Mouse (Mus musculus): ENCODE measurements around the gene Plxdc1. TPM values are rescaled to one million over a fixed set of nuclear protein-coding genes. Genes with fewer than 3 reads are reported as not detected.

Gene Plxdc1
- polyA plus RNA-seq, 1 experiment from 2014 or later: 0.34 TPM

GRCm38 (mm10) chr11:98011716-98012115, 25.5 kb upstream of the Plxdc1 start:
- Histone ChIP-seq H3K4me1 (no peaks in the 10 kb centered on the region), H3K27ac (replicated peaks) (no peak overlapping the region), H3K36me3 (peaks cover 72% of the 10 kb centered on the region), H3K4me2 (replicated peaks) (no peak overlapping the region), H3K9ac (replicated peaks) (no peak overlapping the region), H3K27me3 (no peaks in the 10 kb centered on the region), H3K9me3 (no peaks in the 10 kb centered on the region), H3K4me3 (no peak overlapping the region)
- no peak for ATAC-seq (ENCODE audit: low FRiP score, low read depth)
- WGBS: 61% methylated on average over 9 of the region's 9 CpGs

GRCm38 (mm10) chr11:98008087-98008486, 21.8 kb upstream of the Plxdc1 start:
- Histone ChIP-seq H3K4me2 (replicated peaks) (no peak overlapping the region), H3K4me1 (peaks cover 13% of the 10 kb centered on the region), H3K27me3 (peaks cover 4% of the 10 kb centered on the region), H3K9me3 (no peaks in the 10 kb centered on the region), H3K4me3 (no peak overlapping the region), H3K27ac (replicated peaks) (no peak overlapping the region), H3K9ac (replicated peaks) (no peak overlapping the region), H3K36me3 (peaks cover 65% of the 10 kb centered on the region)
- ATAC-seq (ENCODE audit: low FRiP score, low read depth): no peak
- 87% methylated on average over 11 of the region's 11 CpGs for WGBS

GRCm38 (mm10) chr11:98005686-98006085, 19.4 kb upstream of the Plxdc1 start:
- peaks cover 35% of the 10 kb centered on the region for H3K4me1 ChIP-seq
- no peak overlapping the region for H3K27ac ChIP-seq (replicated peaks)
- peaks cover 28% of the 10 kb centered on the region for H3K27me3 ChIP-seq
- no peak overlapping the region for H3K4me3 ChIP-seq
- 85% methylated on average over 10 of the region's 10 CpGs for WGBS
- H3K9me3 ChIP-seq: no peaks in the 10 kb centered on the region
- no peak overlapping the region for H3K9ac ChIP-seq (replicated peaks)
- no peak overlapping the region for H3K4me2 ChIP-seq (replicated peaks)
- no peak for ATAC-seq (ENCODE audit: low FRiP score, low read depth)
- H3K36me3 ChIP-seq: peaks cover 55% of the 10 kb centered on the region

- H3K27ac ChIP-seq (replicated peaks): no peak overlapping the region
- H3K4me1 ChIP-seq: peaks cover 38% of the 10 kb centered on the region
- no peak overlapping the region for H3K4me2 ChIP-seq (replicated peaks)
- peaks cover 50% of the 10 kb centered on the region for H3K36me3 ChIP-seq
- H3K9ac ChIP-seq (replicated peaks): no peak overlapping the region
- ATAC-seq (ENCODE audit: low FRiP score, low read depth): no peak
- H3K9me3 ChIP-seq: no peaks in the 10 kb centered on the region
- 39% methylated on average over 13 of the region's 13 CpGs for WGBS
- no peak overlapping the region for H3K4me3 ChIP-seq
- H3K27me3 ChIP-seq: peaks cover 33% of the 10 kb centered on the region
Measured at GRCm38 (mm10) chr11:98005076-98005475, 18.8 kb upstream of the Plxdc1 start.

- Histone ChIP-seq H3K4me3 (no peak overlapping the region), H3K36me3 (peaks cover 41% of the 10 kb centered on the region), H3K9me3 (no peaks in the 10 kb centered on the region), H3K27me3 (peaks cover 33% of the 10 kb centered on the region), H3K4me2 (replicated peaks) (no peak overlapping the region), H3K27ac (replicated peaks) (no peak overlapping the region), H3K4me1 (peaks cover 38% of the 10 kb centered on the region), H3K9ac (replicated peaks) (no peak overlapping the region)
- ATAC-seq (ENCODE audit: low FRiP score, low read depth): no peak
- 80% methylated on average over 8 of the region's 8 CpGs for WGBS
Measured at GRCm38 (mm10) chr11:98004161-98004560, 17.9 kb upstream of the Plxdc1 start.

- H3K4me3 ChIP-seq: no peak overlapping the region
- peaks cover 33% of the 10 kb centered on the region for H3K27me3 ChIP-seq
- no peak for ATAC-seq (ENCODE audit: low FRiP score, low read depth)
- H3K36me3 ChIP-seq: peaks cover 37% of the 10 kb centered on the region
- H3K27ac ChIP-seq (replicated peaks): no peak overlapping the region
- no peaks in the 10 kb centered on the region for H3K9me3 ChIP-seq
- no peak overlapping the region for H3K9ac ChIP-seq (replicated peaks)
- 41% methylated on average over 17 of the region's 17 CpGs for WGBS
- H3K4me2 ChIP-seq (replicated peaks): peak overlapping the region; percentile 26
- peaks cover 38% of the 10 kb centered on the region for H3K4me1 ChIP-seq
Measured at GRCm38 (mm10) chr11:98003171-98003671, 17.0 kb upstream of the Plxdc1 start.

GRCm38 (mm10) chr11:98002627-98003026, 16.4 kb upstream of the Plxdc1 start:
- Histone ChIP-seq H3K27me3 (peaks cover 36% of the 10 kb centered on the region), H3K4me3 (no peak overlapping the region), H3K27ac (replicated peaks) (no peak overlapping the region), H3K9me3 (no peaks in the 10 kb centered on the region), H3K36me3 (peaks cover 32% of the 10 kb centered on the region), H3K9ac (replicated peaks) (no peak overlapping the region), H3K4me2 (replicated peaks) (peak overlapping the region; percentile 26), H3K4me1 (peaks cover 38% of the 10 kb centered on the region)
- ATAC-seq (ENCODE audit: low FRiP score, low read depth): no peak
- 7% methylated on average over 12 of the region's 12 CpGs for WGBS

- Histone ChIP-seq H3K4me3 (no peak overlapping the region), H3K27me3 (peaks cover 36% of the 10 kb centered on the region)
- 57% methylated on average over 6 of the region's 6 CpGs for WGBS
Measured at GRCm38 (mm10) chr11:98001986-98002385, 15.7 kb upstream of the Plxdc1 start.

GRCm38 (mm10) chr11:98001351-98001824, 15.1 kb upstream of the Plxdc1 start:
- WGBS: 34% methylated on average over 11 of the region's 11 CpGs
- peaks cover 36% of the 10 kb centered on the region for H3K27me3 ChIP-seq
- H3K9ac ChIP-seq (replicated peaks): no peak overlapping the region
- ATAC-seq (ENCODE audit: low FRiP score, low read depth): no peak
- no peak overlapping the region for H3K4me2 ChIP-seq (replicated peaks)
- no peak overlapping the region for H3K27ac ChIP-seq (replicated peaks)
- peaks cover 38% of the 10 kb centered on the region for H3K4me1 ChIP-seq
- H3K9me3 ChIP-seq: no peaks in the 10 kb centered on the region
- peaks cover 22% of the 10 kb centered on the region for H3K36me3 ChIP-seq
- H3K4me3 ChIP-seq: no peak overlapping the region

More at GRCm38 (mm10) chr11:98001986-98002385, 15.7 kb upstream of the Plxdc1 start:
- H3K27ac ChIP-seq (replicated peaks): no peak overlapping the region
- H3K4me2 ChIP-seq (replicated peaks): no peak overlapping the region
- H3K9ac ChIP-seq (replicated peaks): no peak overlapping the region
- peaks cover 38% of the 10 kb centered on the region for H3K4me1 ChIP-seq
- H3K9me3 ChIP-seq: no peaks in the 10 kb centered on the region
- no peak for ATAC-seq (ENCODE audit: low FRiP score, low read depth)
- peaks cover 26% of the 10 kb centered on the region for H3K36me3 ChIP-seq

- Histone ChIP-seq H3K9me3 (no peaks in the 10 kb centered on the region), H3K4me1 (peaks cover 41% of the 10 kb centered on the region), H3K9ac (replicated peaks) (no peak overlapping the region), H3K4me3 (no peak overlapping the region), H3K36me3 (peaks cover 22% of the 10 kb centered on the region), H3K4me2 (replicated peaks) (no peak overlapping the region), H3K27ac (replicated peaks) (no peak overlapping the region), H3K27me3 (peaks cover 39% of the 10 kb centered on the region)
- WGBS: 46% methylated on average over 7 of the region's 7 CpGs
- ATAC-seq (ENCODE audit: low FRiP score, low read depth): no peak
Measured at GRCm38 (mm10) chr11:98000378-98001140, 14.3 kb upstream of the Plxdc1 start.

- WGBS: 79% methylated on average over 5 of the region's 5 CpGs
- Histone ChIP-seq H3K4me2 (replicated peaks) (no peak overlapping the region), H3K36me3 (peaks cover 14% of the 10 kb centered on the region), H3K27me3 (peaks cover 47% of the 10 kb centered on the region), H3K27ac (replicated peaks) (no peak overlapping the region), H3K9ac (replicated peaks) (no peak overlapping the region), H3K4me3 (no peak overlapping the region), H3K4me1 (peaks cover 49% of the 10 kb centered on the region), H3K9me3 (no peaks in the 10 kb centered on the region)
- ATAC-seq (ENCODE audit: low FRiP score, low read depth): no peak
Measured at GRCm38 (mm10) chr11:97999748-98000147, 13.5 kb upstream of the Plxdc1 start.

- H3K4me1 ChIP-seq: peaks cover 50% of the 10 kb centered on the region
- H3K4me2 ChIP-seq (replicated peaks): no peak overlapping the region
- peaks cover 54% of the 10 kb centered on the region for H3K27me3 ChIP-seq
- H3K4me3 ChIP-seq: no peak overlapping the region
- H3K36me3 ChIP-seq: peaks cover 7% of the 10 kb centered on the region
- 74% methylated on average over 7 of the region's 7 CpGs for WGBS
- ATAC-seq (ENCODE audit: low FRiP score, low read depth): no peak
- H3K9ac ChIP-seq (replicated peaks): no peak overlapping the region; the same call in 1 of the 2 replicates
- no peak overlapping the region for H3K27ac ChIP-seq (replicated peaks)
- H3K9me3 ChIP-seq: no peaks in the 10 kb centered on the region
Measured at GRCm38 (mm10) chr11:97998898-97999608, 12.8 kb upstream of the Plxdc1 start.

Data from midbrain, embryonic 12.5 days (tissue).